Mouse (Mus musculus): Measurements from ENCODE around the gene Vkorc1l1.
"Not testable (repeated sequence)": the region's sequence is repeated elsewhere in the genome, so short reads cannot be mapped to it uniquely, and the experiment has no call there.

The Vkorc1l1 gene

DNA sequence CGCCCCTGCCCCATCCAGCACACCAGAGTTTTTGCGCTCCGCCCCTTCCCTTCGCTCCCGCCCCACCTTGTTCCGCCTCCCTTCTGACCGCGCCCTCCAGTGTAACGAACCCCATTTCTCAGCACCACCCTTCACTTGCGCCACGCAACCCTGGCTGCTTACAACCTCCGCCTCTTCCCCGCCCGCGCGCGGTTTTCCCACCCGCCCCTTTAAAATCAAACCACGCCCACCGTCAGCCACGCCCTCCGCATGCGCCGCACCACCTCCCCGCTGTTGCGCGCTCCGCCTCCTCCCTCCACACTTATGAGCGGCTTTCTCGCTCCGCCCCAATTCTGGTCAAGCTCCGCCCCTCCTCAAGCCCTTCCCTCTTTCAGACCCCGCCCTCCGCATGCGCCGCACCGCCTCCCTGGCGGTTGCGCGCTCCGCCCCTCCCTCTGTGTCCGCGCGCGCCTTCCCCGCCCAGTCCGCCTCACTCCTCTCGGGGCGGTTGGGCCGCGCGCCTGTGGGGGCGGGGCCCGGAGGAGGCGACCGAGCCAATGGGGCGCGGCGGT is at the start of gene Vkorc1l1:
Gene Vkorc1l1 (plus strand): TSS at position 476 of the 551 bp plus-strand sequence.
- DNase-seq, result peak; percentile 100

GRCm38 (mm10) chr5:129895198-129896088 is 46.3 kb upstream of the Vkorc1l1 start, which contains the start of gene Zbed5:
TSS of gene Zbed5 (plus strand) at chr5:129895723.
- peak; percentile 99 for DNase-seq

DNA sequence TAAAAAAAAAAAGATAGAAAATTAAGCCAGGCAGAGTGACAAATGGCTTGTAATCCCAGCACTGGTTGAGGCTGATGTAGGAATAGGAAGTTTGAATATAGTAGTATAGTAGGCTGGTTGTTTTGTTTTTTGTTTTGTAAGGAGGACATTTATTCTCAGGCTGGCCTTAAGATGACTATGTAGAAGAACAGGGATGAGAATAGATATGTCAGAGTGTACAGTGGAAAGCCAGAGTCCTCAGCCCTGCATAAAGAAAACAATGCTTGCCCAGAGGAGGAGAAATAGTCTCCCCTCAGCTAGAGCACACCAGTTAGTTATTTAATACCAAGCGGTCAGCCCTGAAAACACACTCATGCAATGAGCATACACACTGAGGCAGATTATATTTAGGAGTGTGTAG is 43.3 kb upstream of the Vkorc1l1 start, which contains the start of gene Phkg1:
Gene Phkg1 (minus strand): TSS at position 101 of the 400 bp plus-strand sequence.
- DNase-seq, result no peak

- no peak for DNase-seq
These were observed 34.0 kb upstream of the Vkorc1l1 start for GRCm38 (mm10) chr5:129907775-129908174.

GRCm38 (mm10) chr5:129908242-129908965 is 33.4 kb upstream of the Vkorc1l1 start, which contains the start of gene Nupr1l:
TSS of gene Nupr1l (plus strand) at chr5:129908540.
- DNase-seq, result peak; percentile 99

- peak; percentile 88 for DNase-seq
These were observed 32.6 kb upstream of the Vkorc1l1 start for GRCm38 (mm10) chr5:129909147-129909546.

DNA sequence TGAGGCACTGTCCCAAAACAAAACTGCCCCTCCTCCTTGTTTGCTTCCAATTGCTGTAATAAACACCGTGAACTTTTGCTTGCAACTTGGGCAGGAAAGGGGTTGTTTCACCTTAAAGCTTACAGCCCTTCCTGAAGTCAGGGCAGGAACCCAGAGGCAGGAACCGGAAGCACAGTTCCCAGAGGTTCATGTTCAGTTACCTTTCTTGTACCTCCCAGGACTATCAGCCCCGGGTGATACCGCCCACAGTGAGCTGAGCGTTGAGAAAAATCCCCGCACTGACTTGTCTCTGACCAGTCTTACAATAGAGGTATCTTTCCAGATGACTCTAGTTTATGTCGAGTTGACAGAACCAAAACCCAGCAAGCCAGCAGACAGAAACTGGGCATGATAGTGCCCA is 32.2 kb upstream of the Vkorc1l1 start:
- DNase-seq, result no peak

DNA sequence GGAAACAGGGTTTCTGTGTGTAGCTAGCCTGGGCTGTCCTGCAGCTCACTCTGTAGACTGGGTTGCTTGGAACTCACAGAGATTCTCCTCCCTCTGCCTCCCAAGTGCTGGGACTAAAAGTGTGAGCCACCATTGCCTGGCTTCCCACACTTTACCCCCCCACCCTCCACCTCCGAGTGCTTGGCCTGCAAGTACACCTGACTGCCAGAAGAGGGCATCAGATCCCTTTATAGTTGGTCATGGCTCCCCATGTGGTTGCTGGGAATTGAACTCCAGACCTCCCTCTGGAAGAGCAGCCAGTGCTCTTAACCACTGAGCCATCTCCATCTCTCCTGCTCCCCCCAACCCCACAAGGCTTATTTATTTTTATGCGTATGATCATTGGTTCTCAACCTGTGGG is 27.7 kb upstream of the Vkorc1l1 start:
- peak; percentile 91 for DNase-seq

- not testable (repeated sequence) for DNase-seq
These were observed 26.3 kb upstream of the Vkorc1l1 start for GRCm38 (mm10) chr5:129915491-129915890.

GRCm38 (mm10) chr5:129918065-129918651 is 23.6 kb upstream of the Vkorc1l1 start:
- DNase-seq, result no peak

GRCm38 (mm10) chr5:129918752-129919151 is 23.0 kb upstream of the Vkorc1l1 start:
- DNase-seq, result no peak

DNA sequence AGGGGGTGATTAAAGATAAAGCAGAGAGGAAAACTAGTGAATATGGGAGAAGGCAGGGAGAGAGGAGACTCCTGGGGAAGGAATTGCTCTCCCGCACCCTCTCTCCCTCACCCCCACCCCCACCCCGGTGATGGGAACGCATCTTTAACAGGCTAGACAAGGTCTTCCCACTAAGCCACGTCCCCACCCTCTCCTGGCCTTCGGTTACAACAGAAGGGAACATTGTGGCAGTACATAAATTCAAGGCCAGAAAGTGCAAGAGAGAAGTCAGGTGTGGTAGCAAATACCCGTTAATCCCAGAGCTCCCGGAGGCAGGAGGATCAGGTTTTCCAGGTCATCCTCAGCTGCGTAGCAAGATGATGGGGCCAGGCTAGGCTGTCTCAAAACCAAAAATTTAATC is 22.4 kb upstream of the Vkorc1l1 start:
- DNase-seq, result no peak

DNA sequence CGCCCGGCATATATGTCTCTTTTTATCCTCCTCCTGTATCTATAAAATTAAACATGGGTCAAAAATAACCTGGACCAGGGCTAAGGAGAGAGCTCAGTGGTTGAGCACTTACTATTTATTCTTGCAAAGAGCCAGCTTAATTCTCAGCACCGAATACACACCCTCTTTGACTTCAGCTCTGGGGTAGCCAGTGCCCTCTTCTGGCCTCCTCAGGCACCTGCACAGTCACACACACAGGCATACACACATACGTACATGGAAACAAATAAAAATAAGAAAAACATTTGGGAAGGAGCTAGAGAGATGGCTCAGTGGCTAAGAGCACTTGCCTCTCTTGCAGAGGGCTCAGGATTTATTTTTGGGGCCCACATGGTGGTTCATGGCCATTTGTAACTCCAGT is 19.8 kb upstream of the Vkorc1l1 start:
- DNase-seq, result peak; percentile 51

GRCm38 (mm10) chr5:129924820-129925452 is 16.8 kb upstream of the Vkorc1l1 start:
- peak; percentile 74 for DNase-seq

- peak; percentile 24 for DNase-seq
These were observed 15.8 kb upstream of the Vkorc1l1 start for GRCm38 (mm10) chr5:129925933-129926332.

- peak; percentile 29 for DNase-seq
These were observed 11.6 kb upstream of the Vkorc1l1 start for GRCm38 (mm10) chr5:129929924-129930855.

- no peak for DNase-seq
These were observed 4.8 kb upstream of the Vkorc1l1 start for GRCm38 (mm10) chr5:129936941-129937340.

- DNase-seq, result peak; percentile 85
These were observed 1.5 kb upstream of the Vkorc1l1 start for GRCm38 (mm10) chr5:129940281-129940680.

DNA sequence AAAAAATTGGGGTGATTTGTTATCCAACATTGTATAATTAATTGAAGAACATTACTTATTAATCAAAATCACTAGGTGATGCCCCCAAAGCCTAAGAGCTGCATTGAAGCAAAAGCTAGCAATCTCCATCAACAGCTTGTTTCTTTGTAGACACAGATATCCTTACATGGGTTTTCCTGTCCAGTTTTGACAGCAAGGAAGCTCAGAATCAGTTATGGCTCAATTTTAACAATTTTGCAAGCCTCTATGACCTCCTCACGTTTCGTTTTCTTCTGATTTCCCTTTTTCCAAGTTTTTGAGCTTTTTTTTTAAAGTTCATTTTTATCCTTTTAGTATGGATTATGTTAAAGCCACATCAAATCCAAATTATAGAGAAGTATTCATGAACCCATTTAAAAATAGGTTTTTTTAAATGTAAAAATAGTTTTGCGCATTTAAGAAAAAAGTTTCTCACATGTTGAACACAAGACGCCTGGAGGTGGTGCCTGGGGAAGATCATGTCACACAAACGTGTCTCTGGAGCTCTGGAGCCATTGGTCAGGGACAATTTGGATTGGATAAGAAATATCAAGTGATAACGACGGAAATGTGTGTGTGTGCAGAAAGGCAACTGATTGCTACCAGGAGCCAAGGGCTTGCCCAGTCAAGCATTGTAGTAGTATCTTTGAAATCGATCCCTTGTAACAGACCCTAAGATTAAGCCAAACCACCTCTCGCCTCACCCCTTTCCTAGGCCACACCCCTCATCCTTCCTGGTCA is 855 bp upstream of the Vkorc1l1 start:
- DNase-seq, result no peak
